Mouse (Mus musculus) frontal cortex, adult (tissue): Measurements from ENCODE around the gene Efcab6.
A peak's percentile ranks its signal among the peaks of the same experiment; 100 is the strongest.

Experiments used
- ATAC-seq: cut with Nextera tagmentation; 2 replicates; pipeline ENCODE4 v1.9.2; 2017; ENCODE audit warnings: mild to moderate bottlenecking, moderate library complexity, mixed read lengths; ENCODE audit not compliant: low TSS enrichment

The Efcab6 gene

DNA sequence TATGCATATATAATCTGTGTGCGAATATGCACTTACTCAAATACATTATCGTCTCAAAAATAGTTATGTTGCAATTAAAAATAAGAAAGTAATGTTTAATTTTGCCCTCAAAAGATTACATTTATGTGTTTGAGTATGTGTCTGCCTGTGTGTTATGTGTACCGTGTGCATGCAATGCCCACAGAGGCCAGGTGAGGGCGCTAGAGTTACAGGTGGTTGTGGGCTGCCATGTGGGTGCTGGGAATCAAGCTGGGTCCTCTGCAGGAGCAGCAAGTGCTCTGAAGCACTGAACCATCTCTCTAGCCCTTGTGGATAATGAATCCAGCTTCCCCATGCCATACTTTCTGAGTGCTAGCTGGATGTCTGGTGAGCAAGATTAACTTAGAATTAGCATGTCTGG, 522 bp upstream of the Efcab6 start:
- no peak for ATAC-seq

DNA sequence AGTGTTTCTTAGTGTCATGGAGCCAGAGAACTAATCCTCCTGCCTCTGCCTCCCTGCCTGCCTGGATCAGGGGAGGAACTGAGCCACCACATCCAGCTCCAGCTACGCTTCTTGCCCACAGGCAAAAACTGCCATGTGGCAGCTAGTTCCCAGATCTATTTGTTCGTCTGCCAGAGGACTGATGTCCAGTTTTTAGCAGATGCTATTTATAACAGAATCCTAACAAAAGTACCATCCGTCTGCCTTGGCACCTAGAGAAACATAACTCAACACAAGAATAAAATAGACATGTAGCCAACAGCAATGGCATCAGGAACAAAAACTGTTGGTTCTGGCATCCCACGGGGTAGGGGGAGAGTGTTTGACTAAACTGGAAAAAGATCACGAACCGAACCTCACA, 6.3 kb downstream of the Efcab6 start:
- ATAC-seq = 0 out of 2 replicates have a peak, but pooled peaks have one; percentile 13

DNA sequence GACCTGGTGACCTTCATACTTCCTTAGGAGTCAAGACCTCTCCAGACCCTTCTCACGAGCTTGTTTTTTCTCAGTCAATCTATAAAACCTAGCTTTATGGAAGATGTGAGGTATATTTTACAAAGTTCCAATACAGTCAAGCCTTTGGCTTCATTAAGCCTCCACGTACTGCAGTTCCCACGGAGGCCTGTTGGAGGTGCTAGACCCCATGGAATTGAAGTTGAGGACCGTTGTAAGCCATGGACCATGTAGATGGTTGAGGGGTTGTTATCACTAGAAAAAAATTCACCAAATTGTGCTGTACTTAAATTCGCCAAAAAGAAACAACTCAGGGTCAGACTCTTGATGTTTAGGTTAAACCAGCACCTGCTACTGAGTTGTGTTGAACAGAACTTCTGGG, 9.1 kb downstream of the Efcab6 start:
- ATAC-seq = no peak

- ATAC-seq = peak; percentile 90
Observed at GRCm38 (mm10) chr15:84053859-84054258, 11.3 kb downstream of the Efcab6 start.

- no peak for ATAC-seq
Observed at GRCm38 (mm10) chr15:84053240-84053639, 11.9 kb downstream of the Efcab6 start.

- ATAC-seq = peak; percentile 50; the same call in 1 of the 2 replicates
Observed at GRCm38 (mm10) chr15:84052390-84052789, 12.8 kb downstream of the Efcab6 start.

GRCm38 (mm10) chr15:84049570-84049969, 15.6 kb downstream of the Efcab6 start:
- no peak for ATAC-seq

GRCm38 (mm10) chr15:84045562-84045961, 19.6 kb downstream of the Efcab6 start:
- no peak for ATAC-seq

DNA sequence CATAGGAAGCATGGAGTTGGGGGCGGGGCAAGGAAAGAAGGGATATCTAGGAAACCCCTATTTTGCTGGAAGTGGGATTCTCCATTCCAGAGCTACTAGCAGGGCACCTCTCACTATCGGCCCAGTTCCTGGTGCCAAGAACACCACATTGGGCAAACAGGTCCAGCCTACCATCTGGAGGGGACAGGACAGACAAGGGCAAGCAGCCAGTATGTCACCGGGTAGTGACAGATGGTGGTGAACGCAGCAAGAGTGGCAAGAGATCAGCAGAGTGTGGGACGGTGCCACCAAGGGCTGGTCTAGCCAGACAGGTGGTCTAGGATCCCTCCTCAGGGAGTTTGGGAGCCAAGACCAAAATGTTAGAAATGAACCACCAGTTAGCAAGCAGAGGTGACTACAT, 28.1 kb downstream of the Efcab6 start:
- no peak for ATAC-seq

DNA sequence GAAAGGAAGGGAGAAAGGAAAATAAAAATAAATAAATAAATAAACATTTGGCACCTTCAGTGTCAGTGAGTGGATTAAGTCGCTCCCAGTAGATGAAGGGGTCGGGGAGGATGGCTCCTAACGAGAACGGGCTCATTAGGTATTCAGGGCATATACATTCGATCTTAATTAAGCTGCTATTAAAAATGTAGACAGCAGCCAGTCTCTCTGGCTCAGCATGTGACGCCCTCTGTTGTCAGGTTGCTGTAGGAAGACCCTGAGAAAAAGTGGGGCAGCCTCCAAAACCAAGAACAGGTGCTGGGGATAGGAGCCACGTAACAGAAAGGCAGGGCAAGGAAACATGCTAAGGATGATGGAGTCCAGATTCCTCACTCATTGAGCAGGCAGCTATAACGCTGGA, 39.5 kb downstream of the Efcab6 start:
- no peak for ATAC-seq

DNA sequence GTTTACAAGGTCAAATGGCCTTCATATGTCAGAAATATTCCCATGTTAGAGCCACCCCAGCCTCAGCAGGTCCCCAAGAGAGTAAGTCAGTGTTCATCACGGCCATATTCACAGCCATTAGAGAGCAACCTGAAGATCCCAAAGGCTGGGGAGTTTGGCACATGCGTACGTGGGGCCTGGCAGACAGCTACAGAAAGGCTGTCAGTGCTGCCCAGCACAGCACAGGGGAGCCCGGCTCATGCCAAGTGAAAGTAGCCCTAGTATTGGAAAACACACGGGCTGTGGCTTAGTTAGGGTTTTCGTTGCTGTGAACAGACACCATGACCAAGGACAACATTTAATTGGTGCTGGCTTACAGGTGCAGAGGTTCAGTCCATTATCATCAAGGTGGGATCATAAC, 40.3 kb downstream of the Efcab6 start:
- ATAC-seq = no peak

DNA sequence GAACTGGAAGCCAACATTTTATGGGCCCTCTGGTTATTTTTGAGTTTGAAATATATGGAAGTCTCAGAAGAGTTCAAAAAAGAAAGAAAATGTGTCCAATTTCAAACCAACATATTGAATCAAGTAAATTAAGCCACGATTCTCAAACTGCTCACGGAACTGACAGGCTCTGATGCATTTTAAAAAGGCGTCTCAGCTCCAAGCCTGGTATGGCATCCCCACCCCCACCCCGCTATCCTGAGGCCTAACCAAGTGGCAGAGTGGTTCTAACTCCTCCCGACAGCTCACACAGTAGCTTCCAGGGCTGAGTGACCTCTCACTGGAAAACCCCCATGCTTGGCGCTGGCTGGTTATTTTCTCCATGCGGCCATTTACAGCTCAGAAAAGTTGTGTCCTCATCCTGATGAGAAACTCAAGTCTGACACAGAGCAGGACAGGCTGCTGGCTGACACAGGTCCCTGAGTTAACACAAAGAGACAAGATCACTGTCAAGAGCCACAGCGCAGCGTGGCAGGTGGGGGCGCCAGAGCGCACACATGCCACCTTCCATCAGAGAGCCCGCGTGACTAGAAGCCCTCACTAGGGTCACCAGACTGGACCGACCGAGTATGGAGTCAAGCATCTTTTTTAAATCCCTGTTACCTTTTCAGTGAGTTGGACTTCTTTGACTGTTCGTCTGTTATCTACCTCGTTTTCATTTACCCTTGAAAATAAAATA, 55.7 kb downstream of the Efcab6 start:
- no peak for ATAC-seq

GRCm38 (mm10) chr15:84004306-84004705, 60.9 kb downstream of the Efcab6 start:
- no peak for ATAC-seq

GRCm38 (mm10) chr15:83999071-83999470, 66.1 kb downstream of the Efcab6 start:
- ATAC-seq = no peak

DNA sequence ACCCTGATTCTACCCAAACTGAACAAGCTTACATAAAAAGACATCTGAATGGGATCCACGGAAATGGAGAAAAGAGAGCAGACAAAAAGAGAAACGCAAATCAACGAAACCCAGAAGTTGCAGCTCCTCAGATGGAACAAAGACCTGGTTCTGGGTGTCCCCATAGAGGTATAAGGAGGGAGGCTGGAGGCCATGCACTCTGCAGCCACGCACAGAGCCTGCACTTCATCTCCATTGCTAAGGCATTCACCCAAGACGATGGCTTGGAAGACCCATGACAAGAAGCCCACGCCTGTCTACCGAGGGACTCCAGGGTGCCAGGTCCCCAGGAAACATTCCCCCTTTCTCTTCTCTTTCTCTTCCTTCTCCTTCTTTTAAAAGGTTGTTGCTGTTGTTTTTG, 66.6 kb downstream of the Efcab6 start:
- 0 out of 2 replicates have a peak, but pooled peaks have one; percentile 6 for ATAC-seq

DNA sequence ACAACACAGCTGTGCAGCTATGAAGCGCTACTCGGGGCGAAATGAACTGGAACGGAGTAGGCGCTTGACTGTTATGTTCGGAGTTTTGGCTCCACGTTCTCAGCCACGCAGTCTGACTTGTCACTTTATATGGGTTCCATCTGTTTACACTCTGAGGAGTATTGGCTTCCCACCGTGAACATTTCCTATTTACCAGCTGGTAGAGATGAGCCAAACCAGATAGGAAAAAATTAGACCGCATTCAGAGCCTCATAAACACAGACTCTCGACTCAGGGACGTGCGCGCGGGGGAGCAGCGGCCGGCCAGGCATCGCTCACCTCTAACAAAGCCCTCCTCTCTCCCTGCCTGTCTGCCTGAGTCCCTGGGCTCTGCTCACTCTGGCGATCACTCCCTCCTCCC, 67.1 kb downstream of the Efcab6 start:
- ATAC-seq = peak; percentile 80

GRCm38 (mm10) chr15:83997550-83997949, 67.6 kb downstream of the Efcab6 start:
- no peak for ATAC-seq

GRCm38 (mm10) chr15:83996864-83997263, 68.3 kb downstream of the Efcab6 start:
- ATAC-seq = no peak

GRCm38 (mm10) chr15:83992191-83992590, 73.0 kb downstream of the Efcab6 start:
- peak; percentile 42; the same call in 1 of the 2 replicates for ATAC-seq

DNA sequence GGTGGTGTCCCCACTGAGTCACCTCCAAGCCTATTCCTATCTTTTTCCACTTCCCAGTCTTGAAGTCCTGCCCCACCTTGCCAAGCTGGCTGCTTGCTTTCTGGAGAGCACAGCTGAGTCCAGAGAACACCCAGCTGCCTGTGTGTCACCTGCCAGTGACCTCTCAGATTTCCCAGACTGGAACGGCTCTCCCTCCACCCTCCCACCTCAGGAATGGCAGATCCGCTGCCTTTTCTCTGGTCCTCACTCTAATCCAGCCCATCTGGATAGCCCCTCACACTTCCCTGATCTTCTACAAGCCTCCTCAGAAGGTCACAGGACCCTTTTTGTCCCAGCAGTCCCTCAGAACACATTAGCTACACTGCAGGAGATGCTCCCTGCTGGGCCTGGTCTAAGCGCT, 73.7 kb downstream of the Efcab6 start:
- no peak for ATAC-seq

DNA sequence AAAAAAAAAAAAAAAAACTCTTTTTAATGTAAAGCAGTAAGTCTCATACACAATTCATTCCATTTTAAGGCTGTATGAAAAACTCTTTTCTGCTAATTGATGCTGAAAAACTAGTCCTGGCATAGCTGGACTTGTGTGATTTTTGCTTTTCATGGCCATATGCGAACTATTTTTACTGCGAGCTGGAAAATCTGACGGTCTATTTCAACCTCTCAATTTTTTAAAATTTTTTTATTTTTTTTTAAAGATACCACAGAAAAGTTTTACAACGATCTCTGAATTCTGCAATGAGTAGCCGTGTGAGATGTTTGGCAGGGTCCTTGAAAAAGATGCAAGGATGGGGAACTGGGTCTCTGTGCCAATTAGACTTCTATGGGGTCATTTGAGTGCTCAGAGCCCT, 75.9 kb downstream of the Efcab6 start:
- no peak for ATAC-seq

GRCm38 (mm10) chr15:83988087-83988486, 77.1 kb downstream of the Efcab6 start:
- ATAC-seq = no peak

GRCm38 (mm10) chr15:83982186-83982936, 82.8 kb downstream of the Efcab6 start:
- no peak for ATAC-seq
